Mouse (Mus musculus): Measurements from ENCODE around the gene Prkn.
"Not testable (repeated sequence)": the region's sequence is repeated elsewhere in the genome, so short reads cannot be mapped to it uniquely, and the experiment has no call there.

Prkn gene

GRCm38 (mm10) chr17:11990386-11991087 is 1150.4 kb downstream of the Prkn start:
- no peak for DNase-seq (ENCODE audit: low read depth)

GRCm38 (mm10) chr17:11993249-11993648 is 1153.1 kb downstream of the Prkn start:
- DNase-seq (ENCODE audit: low read depth): no peak

DNA sequence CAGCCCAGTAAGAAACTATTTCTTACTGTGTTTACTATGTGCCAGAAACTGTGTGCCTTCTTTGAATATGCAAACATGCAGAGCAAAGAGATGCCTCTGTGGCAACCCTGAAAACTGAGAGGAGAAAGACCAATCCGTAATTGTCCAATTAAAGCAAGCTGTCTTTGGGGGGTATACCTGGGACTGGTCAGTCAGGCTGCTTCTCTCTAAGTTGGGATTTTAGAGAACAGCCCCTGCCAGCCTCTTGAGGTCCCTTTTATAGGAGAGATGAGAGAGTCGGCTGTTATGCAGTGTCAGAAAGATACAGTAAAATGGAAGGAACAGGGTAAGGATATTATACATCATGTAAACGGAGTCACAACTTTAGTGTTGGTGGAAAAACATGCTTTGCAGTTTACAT is 1154.1 kb downstream of the Prkn start:
- no peak for DNase-seq (ENCODE audit: low read depth)

DNA sequence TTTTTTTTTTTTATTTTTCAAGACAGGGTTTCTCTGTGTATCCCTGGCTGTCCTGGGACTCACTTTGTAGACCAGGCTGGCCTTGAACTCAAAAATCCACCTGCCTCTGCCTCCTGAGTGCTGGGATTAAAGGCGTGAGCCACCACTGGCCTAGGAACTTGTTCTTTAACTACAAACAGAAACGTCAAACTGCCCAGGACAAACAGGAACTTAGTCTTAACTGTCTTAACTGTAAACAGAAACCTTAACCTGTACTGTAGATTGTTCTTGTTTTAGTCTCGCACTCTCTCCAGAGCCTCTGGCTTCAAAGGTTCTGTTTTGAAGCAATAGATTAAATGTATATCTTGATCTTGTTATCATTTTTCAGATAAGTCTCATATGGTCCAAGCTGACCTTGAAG is 1154.6 kb downstream of the Prkn start:
- DNase-seq (ENCODE audit: low read depth): not testable (repeated sequence)

DNA sequence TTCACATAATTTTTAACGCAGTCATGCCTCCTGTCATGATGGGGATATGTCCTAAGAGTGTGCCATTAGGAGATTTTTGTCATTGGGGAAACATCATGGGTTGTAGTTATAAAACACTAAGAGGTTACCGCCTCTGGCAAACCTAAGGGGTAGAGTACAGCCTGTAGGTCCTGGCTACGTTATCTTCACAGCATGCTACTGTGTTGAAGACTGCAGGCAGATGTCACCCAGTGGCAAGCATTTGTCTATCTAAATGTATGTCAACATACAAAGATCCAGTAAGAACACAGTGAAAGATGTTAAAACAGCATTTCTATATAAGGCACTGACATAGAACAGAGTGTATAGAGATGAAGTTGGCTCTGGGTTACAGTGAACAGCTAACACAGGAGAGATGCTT is 1155.3 kb downstream of the Prkn start:
- DNase-seq (ENCODE audit: low read depth): no peak

- DNase-seq (ENCODE audit: low read depth): no peak
These were observed 1156.1 kb downstream of the Prkn start for GRCm38 (mm10) chr17:11996311-11996710.

DNA sequence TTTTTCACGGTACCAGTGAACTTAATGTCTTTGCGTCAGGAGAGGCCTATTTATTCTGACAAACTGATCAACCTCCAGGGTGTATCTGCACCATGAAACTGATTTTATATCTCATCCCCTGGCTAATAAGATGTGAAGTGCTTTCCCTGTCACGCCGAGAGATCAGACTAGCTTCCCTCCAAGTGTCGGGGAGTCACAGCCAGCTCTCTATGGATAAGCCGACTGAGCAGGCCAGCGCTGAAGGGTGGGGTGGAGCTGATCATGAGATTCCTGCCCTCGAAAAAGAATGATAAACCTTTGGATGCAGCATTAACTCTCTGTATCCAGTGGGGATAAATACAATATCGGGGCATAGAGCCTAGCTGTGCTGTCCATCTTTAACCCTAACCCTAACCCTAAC is 1160.1 kb downstream of the Prkn start:
- no peak for DNase-seq (ENCODE audit: low read depth)

DNA sequence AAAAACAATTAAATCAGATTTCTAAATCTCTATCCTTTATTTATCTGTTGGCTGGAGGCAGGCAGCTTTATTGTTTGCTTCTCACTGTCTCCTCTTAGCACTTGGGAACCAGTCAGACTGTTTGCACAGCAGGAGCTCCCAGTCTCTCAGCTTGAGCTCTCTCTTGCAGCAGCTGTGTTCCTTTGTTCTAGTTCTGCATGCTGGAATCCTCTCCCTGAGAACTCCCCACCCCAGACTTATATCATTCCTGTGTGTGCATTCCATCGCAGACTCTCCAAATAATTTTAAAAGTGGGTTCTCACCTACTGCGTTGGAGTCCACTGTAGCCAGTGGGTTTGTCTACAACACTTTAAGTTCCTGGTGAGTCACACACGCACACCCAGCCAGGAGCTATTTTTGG is 1181.1 kb downstream of the Prkn start:
- no peak for DNase-seq (ENCODE audit: low read depth)

- DNase-seq (ENCODE audit: low read depth): no peak
These were observed 1189.2 kb downstream of the Prkn start for GRCm38 (mm10) chr17:12029362-12029761.

DNA sequence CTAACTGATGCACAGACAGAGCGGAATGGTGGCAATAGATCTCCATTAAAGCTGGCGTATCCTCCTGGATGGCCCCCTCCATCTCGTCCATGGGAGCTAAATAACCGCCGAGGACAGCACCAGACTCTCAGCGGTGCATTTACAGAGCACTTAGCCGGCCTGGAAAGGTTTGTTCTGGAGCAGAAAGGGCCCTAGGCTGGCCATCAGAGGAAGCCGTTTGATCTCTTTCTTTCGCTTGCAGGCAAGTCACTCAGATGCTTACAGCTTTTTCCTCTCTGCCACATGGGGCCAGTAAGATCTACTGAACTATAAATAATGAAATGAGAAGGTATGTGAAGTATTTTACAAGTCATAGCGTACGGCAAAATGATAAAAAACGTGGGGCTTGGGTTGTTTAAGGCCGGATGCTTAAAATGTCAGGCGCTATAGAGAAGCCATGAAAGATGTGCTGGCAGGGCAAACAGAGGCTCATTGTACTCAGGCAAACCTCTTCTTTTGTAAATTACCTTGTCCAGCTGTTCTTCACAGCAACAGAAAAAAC is 1189.8 kb downstream of the Prkn start:
- no peak for DNase-seq (ENCODE audit: low read depth)

DNA sequence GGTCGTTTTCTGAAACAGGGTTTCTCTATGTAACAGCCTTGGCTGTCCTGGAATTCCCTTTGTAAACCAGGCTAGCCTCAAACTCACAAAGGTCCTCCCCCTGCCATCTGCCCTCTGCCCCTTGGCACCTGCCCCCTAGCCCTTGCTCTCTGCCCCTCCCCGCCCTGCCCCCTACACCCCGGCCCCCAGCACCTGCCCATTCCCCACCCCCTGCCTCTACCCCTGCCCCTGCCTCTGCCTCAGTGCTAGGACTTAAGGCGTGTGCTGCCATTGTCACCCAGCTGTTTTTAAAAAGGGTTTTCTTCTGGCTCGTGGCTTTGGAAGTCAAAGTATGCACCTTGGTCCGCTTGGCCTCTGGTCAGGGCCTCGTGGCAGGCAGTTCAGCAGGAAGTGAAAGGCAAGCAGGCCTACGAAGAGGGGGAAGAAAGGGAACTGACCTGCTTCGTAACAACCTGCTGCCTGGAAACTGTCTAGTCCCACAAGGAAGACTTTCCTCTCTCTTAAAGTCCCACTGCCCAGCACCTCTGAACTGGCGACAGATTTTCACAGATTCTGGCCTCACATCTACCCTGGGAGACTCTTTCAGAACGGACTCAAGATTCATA is 1190.5 kb downstream of the Prkn start:
- DNase-seq (ENCODE audit: low read depth): no peak

GRCm38 (mm10) chr17:12031203-12031942 is 1191.2 kb downstream of the Prkn start:
- no peak for DNase-seq (ENCODE audit: low read depth)

DNA sequence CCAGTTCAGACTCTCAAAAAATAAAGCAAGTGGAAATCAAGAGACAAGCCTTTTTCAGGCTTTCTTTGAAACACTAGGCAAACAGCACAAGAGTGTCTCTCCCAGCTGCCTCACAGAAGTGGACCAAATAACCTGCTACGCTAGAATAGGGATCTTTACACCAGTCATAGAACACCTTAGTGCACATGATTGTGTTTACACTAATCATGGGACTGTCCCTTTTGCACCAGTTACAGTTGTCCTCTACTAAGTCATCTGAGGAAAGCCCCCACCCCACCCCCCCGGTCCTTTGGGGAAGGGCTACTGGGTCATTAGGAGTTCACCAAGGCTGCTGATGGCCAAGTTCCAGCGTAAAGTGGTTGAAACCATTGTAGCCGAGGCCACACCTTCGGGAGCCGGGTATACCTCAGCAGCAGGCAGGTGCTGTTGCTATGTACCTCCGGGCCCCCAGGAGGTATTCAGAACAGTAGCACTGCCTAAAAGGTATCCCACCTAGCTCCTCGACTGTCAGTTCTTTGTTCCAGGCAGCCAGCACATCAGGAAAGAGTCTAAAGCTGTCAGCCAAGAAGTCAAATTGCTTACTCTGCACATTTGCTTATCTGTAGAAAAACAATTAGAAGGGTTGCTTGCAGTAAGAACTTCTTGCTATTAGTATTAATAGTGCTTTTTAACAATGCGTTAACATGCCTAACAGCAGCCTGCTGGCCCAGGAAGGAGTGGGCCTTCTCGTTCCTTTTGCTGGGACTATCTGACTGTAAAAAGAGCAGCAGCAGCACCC is 1192.0 kb downstream of the Prkn start:
- DNase-seq (ENCODE audit: low read depth): no peak

DNA sequence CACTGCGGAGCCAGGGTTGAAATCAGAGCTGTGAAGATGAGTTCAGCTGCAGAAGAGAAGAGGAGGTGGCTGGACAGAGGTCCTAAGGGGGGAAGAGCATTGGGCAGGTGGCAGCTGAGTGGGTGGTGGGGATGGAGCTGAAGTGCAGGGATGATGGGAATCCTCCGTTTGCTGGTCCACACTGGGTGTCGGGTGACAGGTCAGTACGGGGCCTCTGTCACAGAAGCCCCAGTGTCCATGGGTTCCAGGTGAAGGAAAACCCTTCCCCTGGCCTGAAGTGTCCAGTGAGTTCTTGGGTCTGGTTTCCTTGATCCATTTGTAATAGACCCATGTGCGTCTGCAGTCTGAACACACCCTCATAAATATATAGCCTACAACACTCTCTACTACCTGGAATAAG is 1195.2 kb downstream of the Prkn start:
- no peak for DNase-seq (ENCODE audit: low read depth)

DNA sequence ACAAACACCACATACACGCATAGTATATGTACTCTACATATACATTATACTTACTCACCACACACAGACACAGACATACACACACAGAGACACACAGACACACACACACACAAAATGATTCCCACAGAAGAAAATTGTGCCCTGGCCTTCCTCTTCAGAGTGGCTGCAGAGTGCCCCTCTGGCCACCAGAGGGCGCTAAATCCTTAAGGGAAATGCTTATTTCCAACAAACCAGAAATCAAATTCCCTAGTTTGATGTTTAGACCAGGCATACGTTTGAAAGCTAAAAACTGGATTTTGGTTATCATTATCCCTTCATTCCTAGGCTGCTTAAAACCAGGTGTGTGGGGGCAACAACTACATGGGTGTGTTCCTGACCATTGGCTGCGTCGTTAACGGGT is 1196.0 kb downstream of the Prkn start:
- DNase-seq (ENCODE audit: low read depth): no peak

DNA sequence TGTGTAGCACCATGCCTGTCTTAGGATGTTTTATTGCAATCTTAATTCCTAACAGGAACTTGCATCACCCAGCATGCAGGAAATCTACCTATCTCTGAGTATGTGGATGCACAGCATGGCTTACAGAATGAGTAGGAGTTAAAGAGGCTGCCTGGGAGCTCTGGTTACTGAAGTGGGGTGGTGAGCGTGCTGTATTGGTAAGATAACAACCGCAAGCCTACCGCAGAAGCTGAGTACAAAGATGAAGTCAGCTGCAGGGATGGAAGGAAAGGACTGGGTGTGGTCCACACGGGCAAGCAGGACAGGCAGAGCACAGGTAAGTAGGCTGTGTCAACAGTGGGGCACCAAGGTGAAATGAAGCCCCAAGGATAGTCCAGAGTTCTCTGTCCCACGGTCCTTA is 1196.9 kb downstream of the Prkn start:
- DNase-seq (ENCODE audit: low read depth): no peak

GRCm38 (mm10) chr17:12037574-12037973 is 1197.4 kb downstream of the Prkn start:
- DNase-seq (ENCODE audit: low read depth): no peak

- DNase-seq (ENCODE audit: low read depth): no peak
These were observed 1198.3 kb downstream of the Prkn start for GRCm38 (mm10) chr17:12038499-12038898.

DNA sequence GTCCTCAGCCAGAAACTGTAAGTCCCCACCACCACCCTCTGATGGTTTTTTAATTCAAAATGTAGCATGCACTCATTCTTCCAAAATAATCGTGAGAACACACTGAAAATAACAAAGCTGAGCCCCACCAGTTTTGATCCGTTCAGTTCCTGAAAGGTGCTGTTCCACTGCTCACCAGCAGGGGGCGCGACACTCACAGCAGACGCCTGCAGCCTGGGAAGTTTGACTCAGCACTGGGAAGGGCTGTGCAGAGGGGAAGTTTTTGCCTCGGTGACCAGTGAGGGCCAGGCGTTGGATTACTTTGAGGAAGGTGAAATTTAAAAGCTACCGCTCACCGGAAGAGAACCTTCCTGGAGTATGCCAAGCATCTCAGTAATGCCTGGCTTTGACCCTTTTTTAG is 1199.0 kb downstream of the Prkn start:
- peak; percentile 65 for DNase-seq (ENCODE audit: low read depth)

DNA sequence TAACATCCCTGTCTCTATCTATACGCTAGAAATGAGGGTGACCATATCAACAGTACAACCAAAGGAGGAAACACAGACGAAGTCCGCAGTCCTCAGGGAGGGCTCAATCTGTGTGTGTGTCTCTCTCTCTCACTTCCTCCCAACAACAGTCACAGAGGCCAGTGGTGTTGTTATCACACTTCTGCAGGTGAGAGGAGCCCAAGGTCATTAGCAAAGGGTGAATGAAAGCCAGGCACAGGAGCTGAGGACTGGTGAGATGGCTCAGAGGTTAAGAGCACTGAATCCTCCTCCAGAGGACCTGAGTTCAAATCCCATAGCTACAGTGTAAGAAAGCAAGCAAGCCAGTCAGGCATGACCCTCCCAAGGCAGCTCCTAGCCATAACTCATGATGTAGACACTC is 1199.7 kb downstream of the Prkn start:
- DNase-seq (ENCODE audit: low read depth): no peak

DNA sequence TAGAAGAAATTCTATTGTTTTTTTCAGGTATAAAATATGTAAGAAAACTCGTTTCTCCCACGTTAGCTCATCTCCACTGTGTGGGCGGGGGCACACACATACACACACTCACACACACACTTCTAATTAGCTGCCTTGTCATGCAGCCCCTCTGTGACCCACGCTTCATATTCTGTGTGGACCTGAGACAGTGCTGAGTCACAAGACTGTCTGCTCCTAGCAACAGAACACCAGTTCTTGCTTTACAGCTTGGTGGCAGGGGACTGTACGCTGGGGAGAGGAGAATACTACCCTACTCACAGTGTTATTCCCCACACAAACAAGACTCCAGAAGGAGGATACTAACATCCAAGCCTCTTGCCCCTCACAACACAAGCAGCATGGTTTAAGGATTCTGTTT is 1200.4 kb downstream of the Prkn start:
- DNase-seq (ENCODE audit: low read depth): no peak

DNA sequence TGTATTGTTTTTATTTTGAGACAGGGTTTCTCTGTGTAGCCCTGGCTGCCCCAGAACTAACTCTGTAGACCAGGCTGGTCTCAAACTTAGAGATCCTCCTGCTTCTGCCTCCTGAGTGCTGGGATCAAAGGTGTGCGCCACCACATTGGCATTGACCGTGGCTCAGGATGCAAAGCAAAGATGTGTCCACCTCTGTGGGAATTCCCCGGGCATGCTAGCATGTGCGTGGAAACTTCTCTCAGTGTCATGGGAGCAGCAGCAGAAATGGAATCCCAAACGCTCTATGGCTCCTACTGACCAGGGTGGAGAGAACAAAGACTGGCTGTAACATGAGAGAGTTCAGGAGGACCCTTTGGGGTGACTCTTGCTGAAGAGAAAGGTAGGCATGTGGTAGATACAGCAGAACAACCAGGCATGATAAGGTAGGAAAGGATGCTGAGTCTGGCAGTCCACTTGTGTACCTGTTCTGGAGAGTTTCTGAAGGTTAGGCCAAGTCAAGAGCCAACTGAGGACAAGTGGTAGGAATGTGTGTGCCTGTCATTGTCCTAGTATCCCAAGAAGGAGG is 1201.0 kb downstream of the Prkn start:
- DNase-seq (ENCODE audit: low read depth): no peak
